In the genomic region with DNA sequence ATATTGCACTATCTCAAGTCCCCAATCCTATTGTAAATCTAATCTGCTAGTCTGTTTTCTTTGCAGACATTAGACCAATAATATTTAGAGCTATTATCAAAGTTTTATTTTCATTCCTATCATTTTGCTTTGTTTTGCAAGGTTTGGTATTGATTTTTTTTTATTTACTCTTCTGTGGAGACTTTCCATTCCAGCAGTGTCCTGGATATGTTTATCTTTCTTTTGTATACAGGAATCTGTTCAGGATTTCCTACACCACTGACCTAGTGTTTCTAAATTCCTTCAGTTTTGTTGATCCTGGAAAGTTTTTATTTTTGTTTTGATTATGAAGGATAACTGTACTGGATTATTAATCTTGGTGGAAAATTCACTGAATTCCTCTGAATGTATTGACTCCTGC, we compare ENCODE assay signal across 21 mouse cellular contexts. TPM values are rescaled to one million over a fixed set of nuclear protein-coding genes. Genes with fewer than 3 reads are reported as not detected.
DNase-seq lines count a peak whose midpoint lies in the region; ATAC-seq and TF ChIP-seq lines count a peak whose summit lies in the region.
"Had no signal": no experiment of that assay in that cellular context is flagged by ENCODE, and none has a peak within 500 bp of the region (broad histone marks: within the 10 kb centered on the region; RNA-seq: fewer than 3 reads in every experiment).

No protein-coding gene starts in this region.

- no peak overlapping the region for H3K27ac ChIP-seq in liver, adult 2 months (replicated peaks; ENCODE audit: insufficient read depth, low read depth, low read length)
- H3K27ac ChIP-seq in liver, embryonic 11.5 days (ENCODE audit: low read depth, low read length), result no peak overlapping the region
- no peak overlapping the region for H3K27ac ChIP-seq in liver, embryonic 16.5 days (ENCODE audit: low read length)
- H3K27ac ChIP-seq in liver, embryonic 12.5 days, result no peak overlapping the region
- H3K27ac ChIP-seq in liver, postnatal 0 days (ENCODE audit: low read depth), result peak overlapping the region; percentile 31

- H3K9ac ChIP-seq in liver, adult 2 months (ENCODE audit: low read depth, low read length), result no peak overlapping the region
- H3K9ac ChIP-seq in liver, embryonic 11.5 days (ENCODE audit: low read depth, low read length), result no peak overlapping the region
- H3K9ac ChIP-seq in liver, embryonic 16.5 days (ENCODE audit: low read depth, low read length), result no peak overlapping the region
- H3K9ac ChIP-seq in liver, embryonic 12.5 days, result no peak overlapping the region
- H3K9ac ChIP-seq in liver, postnatal 0 days (replicated peaks), result no peak overlapping the region

- DNase-seq in liver, adult 2 months (ENCODE audit: extremely low read depth, low read depth, low spot score), result peak; percentile 80
- no peak for DNase-seq in liver, embryonic 11.5 days (ENCODE audit: low spot score)
- no peak for DNase-seq in liver, postnatal 0 days
- DNase-seq in liver, result no peak
- DNase-seq: adrenal gland, adult 2 months; adrenal gland, adult 8-10 months; adrenal gland, postnatal 10 days; adrenal gland, postnatal 14 days; adrenal gland, postnatal 25 days; adrenal gland, postnatal 36 days; B cell, adult 2 months; cerebellum, adult 11 months; cerebellum, adult 11-12 months; cerebellum, adult 18-20 months had no signal

- H3K4me1 ChIP-seq in liver, adult 2 months (ENCODE audit: control insufficient read depth, insufficient read depth, low read length), result no peaks in the 10 kb centered on the region
- H3K4me1 ChIP-seq in liver, embryonic 11.5 days (replicated peaks; ENCODE audit: control insufficient read depth, insufficient read depth, low read length), result no peaks in the 10 kb centered on the region
- no peaks in the 10 kb centered on the region for H3K4me1 ChIP-seq in liver, embryonic 16.5 days (ENCODE audit: control insufficient read depth, low read depth, low read length)
- no peaks in the 10 kb centered on the region for H3K4me1 ChIP-seq in liver, embryonic 12.5 days
- H3K4me1 ChIP-seq in liver, postnatal 0 days (ENCODE audit: insufficient read depth), result no peaks in the 10 kb centered on the region

- no peaks in the 10 kb centered on the region for H3K27me3 ChIP-seq in liver, adult 2 months (ENCODE audit: control insufficient read depth, insufficient read depth, low read length)
- no peaks in the 10 kb centered on the region for H3K27me3 ChIP-seq in liver, embryonic 11.5 days (replicated peaks; ENCODE audit: control insufficient read depth, insufficient read depth, low read length)
- H3K27me3 ChIP-seq in liver, embryonic 16.5 days (ENCODE audit: control insufficient read depth, insufficient read depth, low read depth, low read length), result no peaks in the 10 kb centered on the region
- H3K27me3 ChIP-seq in liver, embryonic 12.5 days (replicated peaks), result no peaks in the 10 kb centered on the region
- no peaks in the 10 kb centered on the region for H3K27me3 ChIP-seq in liver, postnatal 0 days (ENCODE audit: insufficient read depth, low read length)
- H3K27me3 ChIP-seq: CH12.LX, Patski had no signal

- no peak for TF ChIP-seq POLR2A in liver, adult 2 months (IDR thresholded peaks at IDR 0.05; ENCODE audit: extremely low read depth, insufficient read depth, low read length)

- H3K9me3 ChIP-seq in liver, embryonic 11.5 days (ENCODE audit: control insufficient read depth, low read length), result no peaks in the 10 kb centered on the region
- no peaks in the 10 kb centered on the region for H3K9me3 ChIP-seq in liver, embryonic 16.5 days (replicated peaks; ENCODE audit: control insufficient read depth, low read length)
- H3K9me3 ChIP-seq in liver, embryonic 12.5 days (replicated peaks), result no peaks in the 10 kb centered on the region
- H3K9me3 ChIP-seq in liver, postnatal 0 days (ENCODE audit: low read length), result no peaks in the 10 kb centered on the region
- H3K9me3 ChIP-seq: G1E had no signal

- no peaks in the 10 kb centered on the region for H3K36me3 ChIP-seq in liver, adult 2 months (ENCODE audit: control insufficient read depth, insufficient read depth, low read length)
- H3K36me3 ChIP-seq in liver, embryonic 11.5 days (ENCODE audit: control insufficient read depth, insufficient read depth, low read length), result no peaks in the 10 kb centered on the region
- H3K36me3 ChIP-seq in liver, embryonic 16.5 days (ENCODE audit: control insufficient read depth, insufficient read depth), result no peaks in the 10 kb centered on the region
- H3K36me3 ChIP-seq in liver, embryonic 12.5 days, result no peaks in the 10 kb centered on the region
- H3K36me3 ChIP-seq in liver, postnatal 0 days (replicated peaks; ENCODE audit: insufficient read depth, low read length), result no peaks in the 10 kb centered on the region
- H3K36me3 ChIP-seq: G1E had no signal

- H3K4me3 ChIP-seq in liver, adult 2 months (ENCODE audit: insufficient read depth, low read depth, low read length), result no peak overlapping the region
- H3K4me3 ChIP-seq in liver, embryonic 11.5 days (ENCODE audit: low read depth, low read length), result no peak overlapping the region
- no peak overlapping the region for H3K4me3 ChIP-seq in liver, embryonic 16.5 days (ENCODE audit: low read depth, low read length)
- no peak overlapping the region for H3K4me3 ChIP-seq in liver, embryonic 12.5 days
- no peak overlapping the region for H3K4me3 ChIP-seq in liver, postnatal 0 days (ENCODE audit: low read depth, low read length)

- no peak for ATAC-seq in liver, embryonic 11.5 days (replicated peaks; ENCODE audit: low FRiP score)
- 0 out of 2 replicates have a peak, but pooled peaks have one; percentile 51 for ATAC-seq in liver, embryonic 16.5 days (ENCODE audit: low read depth)
- ATAC-seq in liver, embryonic 12.5 days, result no peak
- peak; percentile 82 for ATAC-seq in liver, postnatal 0 days
- ATAC-seq: activated CD4-positive, CD25-positive, alpha-beta regulatory T cell, adult 4 months; CD4-positive, CD25-positive, alpha-beta regulatory T cell, adult 4 months; Patski had no signal

- H3K4me2 ChIP-seq in liver, embryonic 11.5 days, result no peak overlapping the region
- no peak overlapping the region for H3K4me2 ChIP-seq in liver, embryonic 16.5 days (ENCODE audit: low read depth, low read length)
- H3K4me2 ChIP-seq in liver, embryonic 12.5 days, result no peak overlapping the region
- H3K4me2 ChIP-seq in liver, postnatal 0 days (ENCODE audit: low read depth, low read length), result no peak overlapping the region

- no peak for TF ChIP-seq EP300 in liver, postnatal 0 days (IDR thresholded peaks at IDR 0.05; ENCODE audit: low read depth)

- no peaks in the 10 kb centered on the region for H3K79me2 ChIP-seq in liver, adult 2 months (ENCODE audit: control insufficient read depth, insufficient read depth, low read length)

- TF ChIP-seq CTCF in liver, adult 2 months (IDR thresholded peaks at IDR 0.05; ENCODE audit: low read depth, low read length), result no peak
- TF ChIP-seq CTCF in liver, postnatal 0 days (IDR thresholded peaks at IDR 0.05; ENCODE audit: low read depth), result no peak

RNA-seq across cellular contexts. Expression of a gene that starts 2.6 kb away (rescaled TPM):
- total RNA-seq in liver, adult 2 months (2014; rRNA removed), result 1.0 and 1.8 TPM in 2 replicates
- 19.0 TPM in 2 replicates for polyA plus RNA-seq in liver, adult 2 months (2012; rRNA removed)
- 59.1 and 64.9 TPM in 2 replicates for polyA plus RNA-seq in liver, embryonic 11.5 days (2014; fragmentation: Nextera tagmentation; extraction: Ambion mirVana)
- polyA plus RNA-seq in liver, embryonic 16.5 days (2015; fragmentation: Nextera tagmentation; extraction: Ambion mirVana), result 24.3 and 30.0 TPM in 2 replicates
- 53.8 and 55.0 TPM in 2 replicates for polyA plus RNA-seq in liver, embryonic 12.5 days (2016; fragmentation: Nextera tagmentation; extraction: Ambion mirVana)
- polyA plus RNA-seq in liver, postnatal 0 days (2015; fragmentation: Nextera tagmentation; extraction: Ambion mirVana), result 23.8 and 28.2 TPM in 2 replicates

Comparison
In these comparisons a context has a peak if more than half of its experiments do, and no peak if none do; other contexts are left out.
1. ATAC-seq: peak in liver, embryonic 16.5 days (single experiment) and liver, postnatal 0 days (single experiment); none in liver, embryonic 11.5 days (single experiment) and liver, embryonic 12.5 days (single experiment).